Mouse (Mus musculus) left cerebral cortex, adult 9 months (tissue): ENCODE data around the gene Igf2bp1.

Experiments
- DNase-seq, 2 experiments: peaks; one replicate each; pipeline ENCODE4 v3.0.0; 2022; ENCODE audit warnings: low spot score in 2 of 2

Igf2bp1 gene

DNA sequence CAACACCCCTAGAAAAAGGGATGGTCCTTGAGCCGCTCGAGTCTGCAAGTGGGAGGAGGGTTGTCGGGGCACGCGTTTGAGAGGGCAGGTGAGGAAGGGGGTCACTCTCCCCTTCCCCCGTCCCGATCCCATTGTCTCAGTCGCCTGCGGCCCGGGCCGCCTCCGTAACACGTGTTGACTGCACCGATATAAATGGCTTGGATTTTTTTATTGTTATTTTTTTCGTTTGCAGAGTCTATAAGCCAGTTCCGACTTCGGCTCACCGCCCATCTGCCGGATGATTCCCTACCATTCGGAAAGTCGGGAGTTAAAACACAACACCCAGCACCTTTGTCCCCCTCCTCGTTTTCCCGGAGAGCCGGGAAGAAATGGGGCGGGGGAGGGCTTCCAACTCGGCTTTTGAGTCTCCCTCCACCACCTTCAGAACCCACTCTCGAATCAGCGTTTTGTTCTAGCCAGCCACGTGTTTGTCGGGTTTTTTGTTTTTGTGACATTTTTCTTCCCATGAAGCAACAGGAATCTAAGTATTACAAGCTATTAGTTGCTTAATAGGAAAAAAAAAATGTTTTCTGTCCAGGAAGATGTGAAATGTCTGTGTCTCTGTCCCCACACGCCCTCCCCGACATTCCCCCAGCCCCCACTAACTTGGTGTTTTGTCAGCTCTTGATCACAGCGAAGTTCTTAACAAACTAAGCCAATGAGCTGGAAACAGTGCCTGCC, 1.9 kb upstream of the Igf2bp1 start:
- no peak for DNase-seq

DNA sequence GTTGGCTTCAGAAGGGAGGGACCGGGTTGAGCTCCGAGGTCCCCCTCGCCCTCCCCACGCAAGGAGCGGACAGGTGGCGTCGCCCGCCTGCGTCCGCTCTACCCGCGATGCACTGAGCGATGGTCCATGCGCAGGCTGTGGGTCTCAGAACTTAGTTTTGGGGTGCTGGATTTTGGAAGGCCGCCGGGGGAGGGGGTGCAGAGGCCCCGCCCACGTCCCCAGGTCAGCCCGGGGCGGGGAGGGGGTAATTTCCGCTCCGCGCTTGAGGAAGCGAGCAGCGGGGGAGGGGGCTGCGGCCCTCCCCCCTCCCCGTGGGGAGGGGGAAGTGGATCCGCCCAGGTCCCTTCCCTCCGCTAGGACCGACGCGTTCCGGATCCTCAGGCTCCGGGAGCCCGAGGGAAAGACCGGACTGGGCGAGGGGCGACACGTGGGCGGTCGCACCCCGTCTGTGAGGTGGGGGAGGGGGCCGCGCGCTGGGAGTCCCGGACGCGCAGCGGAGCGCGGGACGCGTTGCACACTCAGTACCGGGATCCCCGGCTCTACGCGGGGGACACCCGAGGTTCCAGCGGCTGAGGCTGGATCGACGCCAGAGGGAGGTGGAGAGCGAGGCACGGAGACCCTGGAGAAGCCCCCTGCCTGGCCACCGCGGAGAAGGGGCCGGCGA, 1.2 kb upstream of the Igf2bp1 start:
- DNase-seq: no peak

DNA sequence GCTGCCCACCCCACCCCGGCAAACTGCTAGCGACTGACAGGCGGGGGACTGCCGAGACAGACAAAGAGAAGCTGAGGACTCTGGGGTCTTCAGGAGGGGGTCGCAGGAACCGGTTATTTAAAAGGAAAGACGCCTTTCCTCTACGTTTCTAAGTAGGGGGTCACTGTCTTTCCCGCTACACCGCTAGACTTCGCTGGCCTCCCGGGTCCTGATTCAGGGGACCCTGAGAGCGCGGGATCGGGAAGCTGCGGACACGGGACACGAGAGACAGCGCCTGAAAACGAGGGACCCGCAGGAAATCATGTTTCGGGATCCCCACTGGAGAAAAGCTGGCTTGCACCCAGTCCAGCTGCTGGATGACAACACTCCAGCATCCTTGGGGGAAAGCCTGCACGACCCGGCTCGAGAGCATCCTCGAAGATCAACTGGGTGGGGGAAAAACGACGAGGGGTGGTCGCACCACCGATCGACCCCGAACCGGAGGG, 669 bp upstream of the Igf2bp1 start:
- DNase-seq: no peak

DNA sequence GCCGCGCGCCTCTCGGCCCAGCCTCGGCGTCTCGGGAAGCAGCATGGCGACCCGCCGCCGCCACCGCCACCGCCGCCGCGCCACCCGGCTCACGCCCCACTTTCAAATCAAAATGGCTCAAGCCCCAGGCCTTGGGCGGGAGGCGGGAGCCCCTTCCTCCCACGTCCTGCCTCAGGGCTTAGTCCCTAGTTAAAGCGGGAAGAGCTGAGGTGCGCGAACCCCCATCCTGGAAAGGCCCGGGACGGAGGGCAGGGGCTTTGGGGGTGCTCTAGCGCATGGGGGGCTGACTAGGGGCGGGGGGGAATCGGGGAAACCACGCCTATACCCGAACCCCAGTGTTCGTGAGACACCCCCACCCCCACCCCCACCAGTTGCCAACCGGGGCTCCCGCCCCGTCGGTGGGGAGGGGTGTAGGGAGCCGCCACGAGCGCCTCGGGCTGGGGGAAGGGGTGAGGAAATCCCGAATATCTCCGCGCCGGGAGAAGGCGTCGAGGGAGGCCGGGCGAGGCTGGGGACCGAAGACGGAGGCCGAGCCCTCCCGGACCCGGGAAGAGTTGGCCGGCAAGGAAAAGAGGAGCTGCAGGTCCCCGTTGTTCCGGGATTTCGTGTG, 842 bp downstream of the Igf2bp1 start:
- no peak for DNase-seq

DNA sequence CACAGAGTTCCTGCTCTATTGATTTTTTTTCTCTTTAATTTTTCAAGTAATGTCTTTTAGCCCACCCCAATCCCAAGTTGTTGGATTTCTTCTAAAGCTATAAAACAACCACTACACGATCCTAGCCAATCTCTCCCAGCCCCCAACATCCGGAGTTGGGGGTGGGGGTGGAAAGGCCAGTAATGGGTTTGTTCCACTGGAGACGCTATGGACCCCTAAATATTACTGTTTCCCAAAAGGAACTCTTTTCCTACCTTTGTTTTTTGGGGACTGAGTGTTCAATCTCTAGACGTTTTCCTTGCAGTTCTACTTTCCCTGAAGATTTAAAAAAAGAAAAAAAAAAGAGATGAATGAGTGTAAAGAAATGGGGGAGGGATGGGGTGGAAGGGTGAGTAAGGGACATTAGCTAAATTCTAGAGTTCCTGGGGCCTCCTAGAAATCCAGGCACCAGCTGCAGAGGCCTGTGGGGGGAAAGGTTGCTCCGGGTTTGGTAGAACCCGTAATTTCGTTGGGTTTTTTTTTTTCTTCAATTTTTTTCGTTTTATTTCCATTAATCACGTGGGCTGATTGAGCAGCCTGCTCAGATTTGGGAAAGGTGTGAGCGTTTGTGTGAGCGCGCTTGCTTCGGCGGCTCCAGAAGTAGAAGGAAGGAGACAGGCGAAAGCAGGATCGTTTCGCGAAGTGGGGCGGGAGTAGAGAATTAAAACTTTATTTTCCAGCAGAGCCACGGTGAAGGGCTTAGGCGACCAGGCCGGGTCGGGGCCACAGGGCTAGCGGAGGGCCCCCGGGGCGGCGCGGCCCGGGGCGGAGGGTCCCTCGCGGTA, 1.6 kb downstream of the Igf2bp1 start:
- no peak for DNase-seq

DNA sequence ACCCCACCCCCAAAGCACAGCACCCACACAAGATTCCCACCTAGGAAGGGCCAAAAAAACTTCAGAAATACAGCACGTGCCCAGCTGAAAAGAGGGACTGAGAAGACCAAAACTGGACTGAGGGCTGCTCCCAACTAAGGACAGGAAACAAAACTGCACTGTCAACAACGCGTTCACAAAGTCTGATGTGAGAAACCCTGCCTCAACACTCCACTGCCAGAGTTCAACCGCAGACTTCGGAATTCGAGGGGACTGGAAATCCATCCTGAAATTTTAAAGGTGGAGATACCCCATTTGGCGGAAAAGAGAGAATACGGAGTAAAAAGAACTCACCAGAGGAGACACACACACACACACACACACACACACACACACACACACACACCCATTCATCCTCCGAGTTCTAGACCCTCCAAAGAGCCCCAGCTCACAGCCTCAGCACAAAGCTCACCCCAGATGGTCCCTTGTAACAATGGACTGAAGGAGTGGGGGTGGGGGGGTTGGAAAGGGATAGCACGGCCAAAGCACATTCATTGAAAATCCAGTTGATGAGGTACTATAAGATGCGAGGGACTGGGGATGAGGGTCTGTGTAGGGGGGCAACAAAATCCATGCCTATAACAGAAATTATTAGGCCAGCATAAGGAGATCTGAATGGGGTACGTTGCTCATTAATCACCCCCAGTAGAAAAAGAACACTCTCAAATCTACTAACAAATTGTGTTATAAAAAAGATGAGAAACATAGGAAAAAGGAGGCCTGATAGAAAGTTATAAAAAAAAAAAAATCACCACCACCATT, 2.4 kb downstream of the Igf2bp1 start:
- no peak for DNase-seq

DNA sequence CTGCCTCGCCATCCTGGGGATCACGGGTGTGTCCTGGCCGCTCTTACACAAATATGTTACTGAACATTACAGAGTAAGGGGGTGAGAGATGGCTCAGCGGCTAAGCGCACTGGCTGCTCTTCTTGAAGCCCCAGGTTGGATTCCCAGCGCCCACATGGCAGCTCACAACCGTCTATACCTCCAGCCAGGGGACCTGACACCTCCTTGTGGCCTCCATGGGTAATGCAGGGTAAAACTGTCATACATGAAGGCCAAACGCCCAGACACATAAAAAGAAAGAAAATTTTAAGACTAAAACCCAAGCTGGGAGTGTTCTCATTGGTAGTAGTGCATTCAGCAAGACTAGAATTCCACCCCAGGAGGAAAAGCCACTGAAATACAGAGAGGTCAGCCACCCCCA, 11.6 kb downstream of the Igf2bp1 start:
- DNase-seq: no peak

DNA sequence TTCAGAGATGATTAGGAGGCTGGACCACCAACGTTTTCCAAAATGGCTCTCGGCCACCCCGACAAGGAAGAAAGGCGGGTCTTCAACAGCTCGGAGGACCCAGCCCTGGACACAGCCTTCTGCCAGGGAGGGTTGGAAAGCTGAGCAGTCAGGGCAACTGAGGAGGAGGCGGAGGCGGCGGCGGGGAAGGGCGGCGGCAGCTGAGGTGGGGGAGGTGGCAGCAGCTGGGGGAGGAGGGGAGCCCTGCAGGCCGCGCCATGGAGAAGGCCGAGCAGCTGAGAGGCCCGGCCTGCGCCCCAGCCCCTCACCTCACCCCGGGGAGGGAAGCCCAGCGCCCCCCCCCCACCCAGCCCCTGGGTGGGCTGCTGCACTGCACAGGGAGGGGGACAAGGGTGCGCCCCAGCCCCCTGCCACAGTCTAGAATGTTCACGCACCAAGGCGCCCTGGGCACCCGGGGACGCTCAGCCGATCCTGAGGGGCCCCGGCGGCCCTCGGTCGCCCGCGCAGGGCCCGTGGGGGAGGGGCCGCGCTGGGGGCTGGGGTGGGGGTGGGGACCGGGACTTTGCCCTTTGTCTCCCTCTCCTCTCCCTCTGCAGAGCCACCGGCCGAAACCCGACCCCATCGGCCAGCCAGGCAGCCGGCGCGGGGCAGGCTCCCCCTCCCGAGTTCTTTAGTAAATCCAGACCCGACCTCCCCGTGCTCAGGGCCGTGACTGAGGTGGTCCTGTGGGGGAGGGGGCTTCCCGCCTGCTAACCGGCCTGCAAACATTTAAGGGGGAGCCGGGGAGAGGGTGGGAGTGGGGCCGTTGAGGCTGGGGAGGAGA, 14.6 kb downstream of the Igf2bp1 start:
- DNase-seq: no peak

DNA sequence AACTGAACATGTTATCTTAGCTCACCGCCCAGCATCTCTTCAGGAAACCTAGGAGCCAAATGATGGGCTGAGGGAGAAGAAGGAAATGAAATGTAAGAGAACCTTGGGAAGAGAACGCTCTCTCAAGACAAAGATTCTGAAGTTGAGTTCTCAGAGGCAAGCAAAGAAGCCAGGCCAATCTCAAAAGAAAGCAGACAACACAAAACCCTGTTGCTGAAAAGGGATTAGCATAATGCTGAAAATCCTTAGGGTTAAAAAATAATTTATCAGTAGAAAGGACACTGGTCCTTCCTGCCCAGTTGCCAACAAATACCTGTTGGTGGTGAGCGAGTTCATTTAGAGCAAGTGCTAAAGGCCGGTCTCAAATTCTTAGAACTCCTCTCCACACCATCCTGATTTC, 15.3 kb downstream of the Igf2bp1 start:
- no peak for DNase-seq

DNA sequence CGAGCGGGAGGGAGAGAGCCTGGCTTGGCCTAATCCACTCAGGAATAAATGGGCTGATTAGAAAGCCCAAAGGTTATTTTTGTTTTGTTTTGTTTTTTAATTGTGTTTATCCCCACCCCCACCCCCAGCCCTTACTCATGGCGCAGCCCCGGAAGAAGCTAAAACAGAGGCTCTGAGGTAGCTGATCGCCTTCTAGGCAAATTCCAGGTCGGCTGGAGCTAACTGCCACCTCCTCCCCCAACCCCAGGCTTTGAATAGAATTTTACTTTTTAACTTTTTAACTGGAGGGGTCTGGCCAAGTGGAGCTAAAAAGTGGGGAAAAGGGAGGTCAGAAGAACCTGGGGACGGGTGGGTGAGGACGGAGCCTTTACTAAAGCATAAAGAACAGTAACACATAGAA, 15.9 kb downstream of the Igf2bp1 start:
- no peak for DNase-seq

DNA sequence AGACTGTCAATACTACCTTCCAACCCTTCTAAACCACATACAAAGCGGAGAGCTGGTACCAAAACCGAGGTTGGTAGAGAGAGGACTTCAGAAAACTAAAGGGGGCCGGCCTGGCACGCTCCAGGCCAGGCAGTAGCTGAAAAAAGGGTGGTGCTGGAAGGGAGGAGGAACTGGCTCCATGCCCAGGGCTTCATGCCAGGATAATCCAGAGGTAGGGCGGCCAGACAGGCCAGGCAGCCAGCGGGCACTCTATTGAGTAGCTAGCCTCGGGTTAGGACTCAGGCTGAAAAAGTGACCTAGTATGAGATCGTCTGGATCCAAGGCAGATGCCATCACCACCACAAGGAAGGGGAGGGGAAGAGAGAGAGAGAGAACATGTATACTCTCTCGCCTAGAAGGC, 17.2 kb downstream of the Igf2bp1 start:
- no peak for DNase-seq

DNA sequence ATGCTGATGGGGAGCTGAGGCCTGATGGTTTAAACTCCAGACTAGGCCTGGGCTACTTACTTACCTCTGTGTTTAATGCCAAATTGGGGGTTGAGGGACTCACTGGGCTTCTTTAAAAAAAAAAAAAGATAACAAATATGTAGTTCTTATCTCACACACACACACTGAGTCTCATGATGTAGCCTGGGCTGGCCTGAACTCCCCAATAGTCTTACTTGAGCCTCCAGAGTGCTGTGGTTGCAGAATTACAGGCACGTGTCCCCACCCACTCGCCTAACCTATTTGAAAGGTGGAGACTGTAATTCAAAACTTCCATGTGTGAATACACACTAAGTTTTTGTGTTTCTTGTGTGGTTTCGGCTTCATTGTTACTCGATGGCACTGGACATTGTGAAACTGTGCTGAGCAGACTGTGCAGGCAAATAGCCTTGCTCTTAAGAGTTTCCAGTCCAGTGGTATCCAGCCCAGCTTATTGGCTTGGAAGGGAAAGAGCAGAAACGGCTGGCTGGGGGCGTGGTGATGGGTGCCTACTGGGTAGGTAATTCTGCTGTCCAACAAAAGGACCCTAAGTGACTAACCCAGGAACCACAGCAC, 17.8 kb downstream of the Igf2bp1 start:
- no peak for DNase-seq

DNA sequence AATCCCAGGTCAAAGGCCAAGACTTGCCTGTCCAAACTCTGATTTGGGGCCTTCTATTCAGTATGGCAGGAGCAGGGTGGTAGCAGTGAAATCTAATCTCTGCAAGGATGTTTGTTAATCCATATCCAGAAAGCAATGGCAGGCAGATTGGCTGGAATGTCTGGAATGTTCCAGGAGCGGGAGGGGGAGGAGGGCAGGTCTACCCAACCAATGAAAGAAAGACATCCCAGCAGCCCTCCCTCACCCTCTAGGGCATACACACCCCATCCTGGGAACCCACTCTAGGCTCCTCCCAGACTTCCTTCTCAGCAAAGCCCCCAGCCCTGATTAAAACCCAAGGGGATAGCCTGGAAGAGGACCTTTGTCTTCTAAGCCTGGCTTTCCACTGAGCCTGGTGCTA, 23.3 kb downstream of the Igf2bp1 start:
- no peak for DNase-seq

DNA sequence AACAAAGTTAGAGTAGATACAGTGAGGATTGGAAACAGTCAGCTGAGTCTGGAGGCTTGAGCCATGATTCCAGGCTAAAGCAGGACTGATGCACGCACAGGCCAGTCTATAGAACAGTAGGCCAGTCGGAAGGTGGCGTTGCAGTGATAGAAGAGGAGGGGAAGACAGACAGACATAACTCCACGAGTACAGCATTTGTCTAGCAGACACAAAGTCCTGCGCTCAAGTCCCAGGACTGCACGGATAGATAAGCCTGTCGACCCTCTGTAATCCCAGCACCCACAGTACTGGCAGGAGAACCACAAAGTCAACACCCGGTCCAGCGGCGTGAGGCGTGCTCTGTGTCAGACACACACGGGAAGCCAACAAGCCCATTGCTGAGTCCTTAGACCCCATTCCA, 23.9 kb downstream of the Igf2bp1 start:
- DNase-seq: no peak

DNA sequence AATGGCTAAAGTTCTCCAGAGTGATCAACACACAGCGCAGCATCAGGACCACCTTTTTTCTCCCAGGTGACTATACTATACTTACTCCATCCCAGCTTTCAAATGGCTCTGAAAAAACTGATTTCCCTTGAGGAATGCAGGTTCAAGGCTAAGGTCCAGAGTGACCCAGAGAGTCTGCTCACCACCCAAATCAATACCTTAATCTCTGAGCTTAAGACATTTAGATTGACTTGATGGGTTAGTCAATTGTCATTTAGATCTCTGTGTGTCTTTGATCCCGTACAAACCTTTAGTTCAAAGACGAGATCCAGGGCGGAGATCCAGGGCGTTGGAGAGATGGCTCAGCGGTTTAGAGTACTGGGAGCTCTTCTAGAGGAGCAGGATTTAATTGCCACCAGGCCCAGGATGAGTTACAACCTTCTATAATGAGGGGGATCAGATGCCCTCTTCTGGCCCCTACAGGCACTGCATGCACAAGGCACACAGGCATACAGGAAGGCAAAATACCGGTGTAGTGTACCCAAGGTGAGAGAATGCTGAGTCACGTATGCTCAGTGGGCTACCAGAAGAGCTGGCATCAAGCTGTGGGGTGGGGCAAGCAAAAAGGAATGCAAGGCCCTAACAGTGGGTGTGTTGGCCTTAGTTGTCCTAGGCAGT, 24.9 kb downstream of the Igf2bp1 start:
- no peak for DNase-seq

DNA sequence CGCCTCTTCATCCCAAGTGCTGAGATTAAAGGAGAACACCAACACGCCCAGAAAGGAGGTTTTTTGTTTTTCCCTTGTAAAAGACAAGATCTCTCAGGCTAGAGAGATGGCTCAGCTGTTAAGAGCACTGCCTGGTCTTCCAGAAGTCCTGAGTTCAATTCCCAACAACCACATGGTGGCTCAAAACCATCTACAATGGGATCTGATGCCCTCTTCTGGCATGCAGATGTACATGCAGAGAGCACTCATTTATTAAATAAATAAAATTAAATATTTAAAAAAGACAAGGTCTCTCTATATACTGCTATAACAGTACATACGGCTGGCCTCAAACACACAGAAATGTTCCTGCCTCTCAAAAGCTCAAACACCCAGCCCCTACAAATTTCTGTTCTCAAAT, 27.3 kb downstream of the Igf2bp1 start:
- DNase-seq: no peak

DNA sequence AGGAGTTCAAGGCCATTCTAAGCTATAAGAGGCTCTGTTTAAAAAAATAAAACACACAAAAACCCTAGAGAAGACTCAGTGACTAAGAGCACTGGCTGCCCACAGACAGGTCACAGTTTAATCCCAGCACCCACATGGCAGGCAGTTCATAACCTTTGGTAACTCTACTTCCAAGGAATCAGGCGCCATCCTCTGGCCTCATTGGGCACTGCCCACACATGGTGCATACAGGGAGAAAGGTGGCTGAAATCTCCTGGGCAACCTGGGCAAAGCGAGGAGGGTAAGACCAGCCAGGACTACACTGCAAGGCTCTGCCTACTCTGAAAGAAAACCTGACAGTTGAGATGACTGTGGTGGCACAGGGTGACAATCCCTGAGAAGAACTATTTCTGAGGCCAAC, 29.4 kb downstream of the Igf2bp1 start:
- DNase-seq: no peak

DNA sequence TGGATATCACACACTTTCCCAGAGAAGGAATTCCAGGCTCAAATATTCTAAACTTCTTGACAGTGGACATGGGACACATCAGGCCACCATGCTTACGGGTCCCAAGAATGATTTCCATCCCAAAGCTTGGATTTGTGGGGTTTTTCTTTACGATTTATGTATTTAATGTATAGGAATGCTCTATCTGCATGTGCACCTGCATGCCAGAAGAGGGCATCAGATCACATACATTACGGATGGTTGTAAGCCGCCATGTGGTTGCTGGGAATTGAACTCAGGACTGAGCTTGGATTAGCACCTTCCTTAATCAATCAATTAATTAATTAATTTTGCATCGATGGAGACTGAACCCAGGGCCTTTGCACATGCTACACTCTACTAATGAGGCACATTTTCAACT, 30.0 kb downstream of the Igf2bp1 start:
- DNase-seq: no peak

DNA sequence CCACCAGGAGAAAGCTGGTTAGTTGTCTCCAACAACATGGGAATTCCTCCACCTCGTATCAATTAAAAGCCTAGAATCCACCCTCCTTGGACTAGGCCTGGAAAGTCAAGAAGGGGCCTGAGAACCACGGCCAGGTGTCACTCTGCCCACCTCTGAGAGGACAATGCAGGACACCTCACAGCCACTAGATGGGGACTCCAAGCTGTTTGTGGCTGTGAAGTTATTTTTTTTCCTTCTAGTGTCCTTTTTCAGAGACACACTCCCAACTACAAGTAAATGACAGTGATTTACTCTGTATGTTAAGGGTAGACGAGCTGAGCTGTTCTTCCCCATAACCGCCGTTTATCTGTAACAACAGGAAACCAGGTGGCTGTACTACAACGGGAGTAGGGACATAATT, 32.6 kb downstream of the Igf2bp1 start:
- no peak for DNase-seq

DNA sequence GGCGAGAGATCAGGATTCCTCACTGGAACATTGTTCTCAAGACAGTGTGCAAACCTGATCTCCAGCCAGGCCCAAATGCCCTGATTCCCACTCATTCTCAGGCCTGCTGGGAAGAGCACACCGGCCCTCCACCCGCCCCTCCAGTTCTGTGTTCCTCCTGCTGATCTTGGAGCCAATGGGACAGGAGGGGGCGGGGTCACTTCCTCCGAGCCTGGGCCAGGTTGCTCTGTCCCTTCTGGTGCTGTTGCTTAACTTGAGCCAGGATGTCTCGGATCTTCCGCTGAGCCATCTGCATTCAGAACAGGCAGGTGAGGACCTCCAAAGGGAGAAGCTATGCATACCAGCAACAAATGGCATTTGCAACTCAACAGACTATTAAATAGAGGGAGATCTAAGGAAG, 42.4 kb downstream of the Igf2bp1 start:
- DNase-seq: no peak
